Mouse (Mus musculus): Measurements from ENCODE around the gene Olfr764-ps1. TPM values are rescaled to one million over a fixed set of nuclear protein-coding genes. Genes with fewer than 3 reads are reported as not detected.

Gene Olfr764-ps1
- total RNA-seq, 2 experiments from 2014 or later, result not detected

Other genes with a start within 250 kb of the Olfr764-ps1 start
- gene Mmp19, start 249.0 kb downstream of the Olfr764-ps1 start, total RNA-seq (2021), result 1 to 10 TPM; 3.1 to 3.2 TPM
- gene Dnajc14, start 235.8 kb downstream of the Olfr764-ps1 start, total RNA-seq (2021), result 10 to 100 TPM; 31.8 to 38.2 TPM
- gene Tmem198b, start 235.5 kb downstream of the Olfr764-ps1 start, total RNA-seq (2021), result 1 to 10 TPM; 5.8 to 6.4 TPM
- gene Sarnp, start 222.6 kb downstream of the Olfr764-ps1 start, total RNA-seq (2021), result 10 to 100 TPM; 38.7 to 44.0 TPM
- gene Ormdl2, start 218.3 kb downstream of the Olfr764-ps1 start, total RNA-seq (2021), result 1 to 10 TPM; 7.6 to 9.2 TPM
- gene Gdf11, start 148.2 kb downstream of the Olfr764-ps1 start, total RNA-seq (2021), result 1 to 10 TPM; 2.3 to 2.6 TPM
- 100 to 1,000 TPM; 110 to 123 TPM for gene Cd63, start 138.9 kb downstream of the Olfr764-ps1 start, total RNA-seq (2021)
- gene Rdh5, start 117.0 kb downstream of the Olfr764-ps1 start, total RNA-seq (2021), result 1 to 10 TPM; 5.0 to 7.9 TPM
- gene Bloc1s1, start 115.9 kb downstream of the Olfr764-ps1 start, total RNA-seq (2021), result 100 to 1,000 TPM; 183 to 185 TPM
- gene Itga7, start 106.1 kb downstream of the Olfr764-ps1 start, total RNA-seq (2021), result 100 to 1,000 TPM; 165 to 176 TPM
- gene Mettl7b, start 78.9 kb downstream of the Olfr764-ps1 start, total RNA-seq (2021), result not detected
- not detected for gene Olfr9, start 50.5 kb downstream of the Olfr764-ps1 start, total RNA-seq (2021)
- not detected for gene Olfr763, start 29.1 kb downstream of the Olfr764-ps1 start, total RNA-seq (2021)
- gene Olfr765, start 10.1 kb upstream of the Olfr764-ps1 start, total RNA-seq (2021), result not detected
- not detected for gene Olfr766-ps1, start 29.1 kb upstream of the Olfr764-ps1 start, total RNA-seq (2021)
- not detected for gene Olfr767, start 43.0 kb upstream of the Olfr764-ps1 start, total RNA-seq (2021)
- gene Olfr768, start 59.5 kb upstream of the Olfr764-ps1 start, total RNA-seq (2021), result not detected
- gene Olfr769, start 78.0 kb upstream of the Olfr764-ps1 start, total RNA-seq (2021), result not detected
- gene Olfr770, start 99.1 kb upstream of the Olfr764-ps1 start, total RNA-seq (2021), result not detected
- gene Olfr771, start 124.9 kb upstream of the Olfr764-ps1 start, total RNA-seq (2021), result not detected
- not detected for gene Olfr772, start 138.0 kb upstream of the Olfr764-ps1 start, total RNA-seq (2021)
- gene Olfr773, start 147.5 kb upstream of the Olfr764-ps1 start, total RNA-seq (2021), result not detected
- gene Olfr774, start 196.3 kb upstream of the Olfr764-ps1 start, total RNA-seq (2021), result not detected
- not detected for gene Olfr775, start 208.5 kb upstream of the Olfr764-ps1 start, total RNA-seq (2021)
- gene Olfr776, start 219.2 kb upstream of the Olfr764-ps1 start, total RNA-seq (2021), result not detected
- gene Olfr777, start 231.6 kb upstream of the Olfr764-ps1 start, total RNA-seq (2021), result not detected